Mouse (Mus musculus): ENCODE results near the gene Pld2.
"Not testable (repeated sequence)": the region's sequence is repeated elsewhere in the genome, so short reads cannot be mapped to it uniquely, and the experiment has no call there.

The Pld2 gene

GRCm38 (mm10) chr11:70539877-70540587 is at the start of gene Pld2:
TSS of gene Pld2 (plus strand) at chr11:70540064.
- peak; percentile 87 for DNase-seq (ENCODE audit: low spot score)

- no peak for DNase-seq (ENCODE audit: low spot score)
Measured at GRCm38 (mm10) chr11:70499566-70500475, 40.0 kb upstream of the Pld2 start.

- no peak for DNase-seq (ENCODE audit: low spot score)
Measured at GRCm38 (mm10) chr11:70500476-70500812, 39.4 kb upstream of the Pld2 start.

GRCm38 (mm10) chr11:70502018-70502417 is 37.8 kb upstream of the Pld2 start:
- no peak for DNase-seq (ENCODE audit: low spot score)

- no peak for DNase-seq (ENCODE audit: low spot score)
Measured at GRCm38 (mm10) chr11:70504970-70505369, 34.9 kb upstream of the Pld2 start, which contains the start of gene Tm4sf5. TSS of gene Tm4sf5 (plus strand) at chr11:70505244.

- peak; percentile 69 for DNase-seq (ENCODE audit: low spot score)
Measured at GRCm38 (mm10) chr11:70506385-70506784, 33.5 kb upstream of the Pld2 start.

GRCm38 (mm10) chr11:70506962-70507515 is 32.8 kb upstream of the Pld2 start:
- DNase-seq (ENCODE audit: low spot score): no peak

GRCm38 (mm10) chr11:70509753-70510564 is 29.9 kb upstream of the Pld2 start:
- no peak for DNase-seq (ENCODE audit: low spot score)

GRCm38 (mm10) chr11:70511242-70511641 is 28.6 kb upstream of the Pld2 start:
- DNase-seq (ENCODE audit: low spot score): no peak

- DNase-seq (ENCODE audit: low spot score): no peak
Measured at GRCm38 (mm10) chr11:70511825-70512224, 28.0 kb upstream of the Pld2 start.

- DNase-seq (ENCODE audit: low spot score): no peak
Measured at GRCm38 (mm10) chr11:70512709-70513342, 27.0 kb upstream of the Pld2 start.

- DNase-seq (ENCODE audit: low spot score): no peak
Measured at GRCm38 (mm10) chr11:70513520-70513919, 26.3 kb upstream of the Pld2 start.

- no peak for DNase-seq (ENCODE audit: low spot score)
Measured at GRCm38 (mm10) chr11:70514288-70514687, 25.6 kb upstream of the Pld2 start, which contains the start of gene Vmo1. TSS of gene Vmo1 (minus strand) at chr11:70514616.

- DNase-seq (ENCODE audit: low spot score): peak; percentile 64
Measured at GRCm38 (mm10) chr11:70516352-70516751, 23.5 kb upstream of the Pld2 start.

- DNase-seq (ENCODE audit: low spot score): no peak
Measured at GRCm38 (mm10) chr11:70518436-70518835, 21.4 kb upstream of the Pld2 start.

GRCm38 (mm10) chr11:70518923-70519322 is 20.9 kb upstream of the Pld2 start, which contains the start of gene Gltpd2:
TSS of gene Gltpd2 (plus strand) at chr11:70519196.
- DNase-seq (ENCODE audit: low spot score): no peak

GRCm38 (mm10) chr11:70520178-70520769 is 19.6 kb upstream of the Pld2 start:
- no peak for DNase-seq (ENCODE audit: low spot score)

- DNase-seq (ENCODE audit: low spot score): not testable (repeated sequence)
Measured at GRCm38 (mm10) chr11:70523306-70523989, 16.4 kb upstream of the Pld2 start.

GRCm38 (mm10) chr11:70524782-70525181 is 15.1 kb upstream of the Pld2 start:
- no peak for DNase-seq (ENCODE audit: low spot score)

- DNase-seq (ENCODE audit: low spot score): peak; percentile 94
Measured at GRCm38 (mm10) chr11:70525184-70525678, 14.6 kb upstream of the Pld2 start, which contains the start of gene Psmb6. TSS of gene Psmb6 (plus strand) at chr11:70525367.
